23 mouse cellular contexts compared by ENCODE assay signal in genomic region chr9:119201653-119202052, GRCm38 (mm10). TPM values are rescaled to one million over a fixed set of nuclear protein-coding genes. Genes with fewer than 3 reads are reported as not detected.
"Had no signal": no experiment of that assay in that cellular context is flagged by ENCODE, and none has a peak within 500 bp of the region (broad histone marks: within the 10 kb centered on the region; RNA-seq: fewer than 3 reads in every experiment).

No protein-coding gene starts in this region.

- H3K4me2 ChIP-seq: liver, embryonic 13.5 days; midbrain, embryonic 11.5 days had no signal

- H3K4me1 ChIP-seq: liver, embryonic 13.5 days had no signal

- H3K9me3 ChIP-seq: liver, embryonic 13.5 days had no signal

- H3K9ac ChIP-seq: liver, embryonic 13.5 days had no signal

- ATAC-seq: intestine, postnatal 0 days had no signal

- H3K27ac ChIP-seq: layer of hippocampus, adult 2 months; liver, embryonic 13.5 days; stomach, postnatal 0 days had no signal

- H3K27me3 ChIP-seq: liver, embryonic 13.5 days had no signal

- H3K4me3 ChIP-seq: layer of hippocampus, adult 2 months; liver, embryonic 13.5 days had no signal

- DNase-seq: layer of hippocampus, adult 9-11 months; liver, embryonic 13.5 days; lung, adult 2 months; lung, postnatal 14 days; lung, postnatal 4 days; midbrain, embryonic 14.5 days; thymus, adult 2 months; thymus, postnatal 14 days; thymus, postnatal 4 days had no signal

- H3K36me3 ChIP-seq: liver, embryonic 13.5 days had no signal

RNA-seq across cellular contexts. Expression of gene Slc22a13, which starts 7.2 kb away (rescaled TPM):
- polyA plus RNA-seq: intestine, embryonic 14.5 days; intestine, postnatal 0 days; limb, embryonic 11.5 days; liver, embryonic 13.5 days; lung, embryonic 16.5 days; midbrain, embryonic 11.5 days; neural tube, embryonic 11.5 days; neural tube, embryonic 14.5 days; stomach, embryonic 14.5 days; stomach, postnatal 0 days had no signal

RNA-seq across cellular contexts. Expression of gene Gm47289, which starts 42.7 kb away (rescaled TPM):
- polyA plus RNA-seq: intestine, embryonic 14.5 days; intestine, postnatal 0 days; large intestine, adult 2 months; limb, embryonic 11.5 days; liver, adult 2 months; liver, embryonic 13.5 days; lung, adult 2 months; lung, embryonic 16.5 days; midbrain, embryonic 11.5 days; midbrain, embryonic 14.5 days; midbrain, postnatal 0 days; neural tube, embryonic 11.5 days; neural tube, embryonic 14.5 days; small intestine, adult 2 months; stomach, embryonic 14.5 days; stomach, postnatal 0 days; thymus, adult 2 months had no signal
